Mouse (Mus musculus): ENCODE measurements around the gene Itsn1.

The Itsn1 gene

DNA sequence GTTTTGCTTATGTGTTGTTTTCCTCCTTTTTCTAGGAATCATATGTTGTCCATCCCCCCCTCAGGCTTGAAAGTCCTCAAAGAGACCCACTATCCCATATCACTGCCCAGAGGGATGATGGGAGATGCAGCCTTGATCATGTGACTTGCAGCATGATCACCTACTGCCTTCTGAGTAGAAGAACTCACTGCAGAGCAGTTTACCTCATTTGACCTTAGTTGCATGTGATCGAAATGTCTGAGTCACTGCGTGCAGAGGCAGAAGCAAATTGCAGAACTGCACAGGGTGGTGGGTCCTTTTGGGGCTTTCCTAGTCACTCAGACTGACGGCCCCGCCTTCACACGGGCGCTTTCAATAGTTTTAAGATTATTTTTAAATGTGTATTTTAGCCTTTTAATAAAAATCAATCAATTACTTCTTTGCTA is 141.1 kb downstream of the Itsn1 start:
- WGBS, result 76% methylated on average over 6 of the region's 6 CpGs

- 95% methylated on average over 6 of the region's 6 CpGs for WGBS
Observed at GRCm38 (mm10) chr16:91871188-91871587, 142.1 kb downstream of the Itsn1 start.

GRCm38 (mm10) chr16:91873695-91874094 is 144.6 kb downstream of the Itsn1 start:
- WGBS, result 71% methylated on average over 3 of the region's 3 CpGs

- 71% methylated on average over 4 of the region's 4 CpGs for WGBS
Observed at GRCm38 (mm10) chr16:91875567-91876344, 146.7 kb downstream of the Itsn1 start.

- 73% methylated on average over 4 of the region's 4 CpGs for WGBS
Observed at GRCm38 (mm10) chr16:91876457-91876856, 147.4 kb downstream of the Itsn1 start.

DNA sequence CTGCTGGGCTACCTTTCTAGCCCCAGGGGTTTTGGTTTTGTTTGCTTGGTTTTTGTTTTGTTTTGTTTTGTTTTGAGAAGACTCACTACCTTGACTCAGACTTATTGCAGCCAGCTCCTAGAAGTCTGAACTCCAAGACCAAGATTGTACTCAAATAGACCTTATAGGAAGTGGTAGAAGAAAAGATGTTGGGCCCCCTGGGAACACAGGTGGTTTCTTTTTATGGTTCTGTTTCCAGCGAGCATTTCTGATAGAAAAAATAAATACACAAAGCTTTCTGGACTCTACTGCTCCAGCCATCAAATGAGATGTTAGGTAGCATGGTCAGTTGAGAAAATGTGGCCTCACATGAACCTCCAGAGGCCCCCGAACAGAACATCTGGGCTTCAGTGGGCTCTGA is 150.0 kb downstream of the Itsn1 start:
- WGBS, result 83% methylated on average over 2 of the region's 2 CpGs

- WGBS, result 79% methylated on average over 11 of the region's 11 CpGs
Observed at GRCm38 (mm10) chr16:91880869-91881767, 152.0 kb downstream of the Itsn1 start.

DNA sequence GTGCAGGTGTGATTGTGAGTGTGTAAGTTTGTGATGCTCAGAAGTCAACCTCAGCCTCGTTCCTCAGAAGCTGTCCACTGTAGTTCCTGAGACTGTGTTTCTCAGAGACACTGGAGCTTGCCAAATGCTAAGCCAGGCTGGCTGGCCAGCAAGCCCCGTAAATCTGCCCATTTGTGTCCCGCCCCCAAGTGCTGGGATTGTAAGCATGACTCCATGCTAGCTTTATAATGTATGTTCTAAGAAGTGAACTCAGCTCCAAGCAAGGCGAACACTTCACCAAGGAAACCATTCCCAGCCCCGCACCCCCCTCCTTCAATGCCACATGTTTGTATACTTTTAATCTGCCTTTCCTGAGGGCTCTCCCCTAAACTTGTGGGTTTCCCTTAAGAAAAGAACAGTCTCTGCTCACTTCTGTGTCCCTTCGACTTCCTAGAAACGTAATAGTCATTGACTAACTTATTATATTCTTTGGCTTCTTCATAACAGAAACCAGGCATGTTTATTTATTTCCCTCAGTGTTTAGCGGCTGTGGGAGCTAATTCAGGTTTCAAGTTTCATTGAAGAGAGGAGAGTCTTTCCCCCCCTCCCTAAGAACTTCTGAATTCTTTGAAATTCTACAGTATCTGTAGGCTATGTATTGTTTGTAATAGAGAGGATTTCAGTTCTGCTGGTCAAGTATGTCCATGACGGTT is 153.2 kb downstream of the Itsn1 start:
- WGBS, result 54% methylated on average over 9 of the region's 9 CpGs

GRCm38 (mm10) chr16:91883636-91884035 is 154.6 kb downstream of the Itsn1 start:
- WGBS, result 78% methylated on average over 2 of the region's 2 CpGs

GRCm38 (mm10) chr16:91884196-91884595 is 155.1 kb downstream of the Itsn1 start:
- WGBS, result 77% methylated on average over 5 of the region's 5 CpGs

- 28% methylated on average over 19 of the region's 19 CpGs for WGBS
Observed at GRCm38 (mm10) chr16:91885389-91886122, 156.5 kb downstream of the Itsn1 start.

DNA sequence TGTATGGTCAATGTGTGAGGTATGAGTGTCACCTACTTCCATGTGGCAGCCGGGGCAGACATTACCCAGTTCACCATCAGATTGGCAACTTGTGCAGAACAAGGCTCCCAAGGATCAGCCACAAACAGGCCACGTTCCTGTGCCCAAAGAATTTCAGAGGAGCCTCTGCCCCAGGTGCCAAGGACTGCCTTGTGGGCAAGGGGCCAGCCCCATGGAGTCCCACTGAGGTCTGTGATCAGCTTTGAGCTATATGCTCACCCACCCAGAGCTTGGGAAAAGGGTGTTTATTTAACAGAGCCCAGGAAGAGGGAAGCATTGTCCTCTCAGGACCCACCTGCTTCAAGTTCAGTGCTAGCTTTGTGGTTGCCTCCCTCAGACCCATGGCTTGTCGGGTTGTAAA is 159.3 kb downstream of the Itsn1 start:
- 91% methylated on average over 3 of the region's 3 CpGs for WGBS

DNA sequence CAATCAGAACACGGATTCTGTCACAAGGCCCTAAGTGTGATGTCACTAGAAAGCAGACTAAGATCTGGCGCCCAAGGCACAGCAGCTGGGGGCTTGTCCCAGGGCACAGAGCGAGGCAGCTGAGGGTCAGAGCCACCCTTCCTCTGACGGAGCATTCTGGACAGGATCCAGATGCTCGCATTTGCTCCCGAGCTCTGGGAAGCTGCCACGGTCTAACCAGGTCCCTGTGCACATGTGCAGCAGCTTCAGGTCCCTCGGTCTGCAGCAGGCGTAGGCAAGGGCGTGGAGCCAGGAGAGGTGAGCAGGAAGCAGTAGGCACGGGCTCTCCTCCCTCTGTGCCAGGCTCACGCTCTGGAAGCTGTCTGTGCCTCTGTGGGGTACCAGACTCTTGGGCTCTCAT is 160.8 kb downstream of the Itsn1 start:
- 29% methylated on average over 12 of the region's 12 CpGs for WGBS

- 86% methylated on average over 11 of the region's 11 CpGs for WGBS
Observed at GRCm38 (mm10) chr16:91891218-91891617, 162.1 kb downstream of the Itsn1 start.

- 39% methylated on average over 6 of the region's 6 CpGs for WGBS
Observed at GRCm38 (mm10) chr16:91896426-91896830, 167.3 kb downstream of the Itsn1 start.

DNA sequence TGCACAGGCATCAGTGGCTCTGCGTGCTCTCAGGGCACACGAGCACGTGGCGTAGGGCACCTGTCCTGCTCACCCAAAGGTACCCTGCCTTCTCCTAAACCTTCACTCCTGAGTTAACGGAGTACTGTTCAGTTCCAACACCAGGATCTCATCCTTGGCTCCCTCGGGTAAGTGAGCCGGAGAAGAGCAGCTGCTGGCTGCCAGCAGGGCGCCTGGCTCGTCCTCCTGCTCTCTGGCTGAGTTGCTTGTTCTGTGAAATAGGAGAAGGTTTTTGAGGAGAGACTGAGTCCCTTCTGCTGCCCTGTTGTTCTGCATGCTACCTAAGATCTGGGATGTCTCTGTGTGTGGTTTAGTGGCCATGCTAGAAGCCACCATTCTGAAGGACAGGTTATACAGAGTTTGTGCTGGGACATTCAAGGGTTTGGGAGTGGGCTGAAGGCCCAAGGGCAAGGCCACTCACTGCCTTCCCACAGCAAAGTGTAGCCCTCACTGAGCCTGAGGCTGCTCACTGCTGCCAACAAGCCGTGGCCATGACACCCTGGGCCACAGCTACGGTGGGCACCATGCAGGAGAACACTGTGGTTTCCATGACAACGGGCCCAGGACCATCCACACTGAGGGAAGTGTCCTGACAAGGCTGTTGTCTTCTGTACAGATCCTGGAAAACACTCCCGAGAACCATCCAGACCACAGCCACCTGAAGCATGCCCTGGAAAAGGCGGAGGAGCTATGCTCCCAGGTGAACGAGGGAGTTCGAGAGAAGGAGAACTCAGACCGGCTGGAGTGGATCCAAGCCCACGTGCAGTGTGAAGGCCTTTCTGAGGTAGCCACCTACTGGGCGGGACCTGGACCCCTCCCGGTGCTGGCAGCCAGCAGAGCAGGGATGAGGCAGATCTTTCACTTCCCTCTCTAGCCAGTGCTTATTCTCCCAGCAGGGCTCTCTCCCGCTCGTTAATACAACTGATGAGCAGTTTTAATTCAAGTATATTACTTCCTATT is 170.1 kb downstream of the Itsn1 start:
- 47% methylated on average over 22 of the region's 22 CpGs for WGBS

GRCm38 (mm10) chr16:91900274-91900673 is 171.2 kb downstream of the Itsn1 start:
- WGBS, result 81% methylated on average over 11 of the region's 11 CpGs

GRCm38 (mm10) chr16:91903801-91904506 is 174.9 kb downstream of the Itsn1 start:
- WGBS, result 75% methylated on average over 13 of the region's 13 CpGs

DNA sequence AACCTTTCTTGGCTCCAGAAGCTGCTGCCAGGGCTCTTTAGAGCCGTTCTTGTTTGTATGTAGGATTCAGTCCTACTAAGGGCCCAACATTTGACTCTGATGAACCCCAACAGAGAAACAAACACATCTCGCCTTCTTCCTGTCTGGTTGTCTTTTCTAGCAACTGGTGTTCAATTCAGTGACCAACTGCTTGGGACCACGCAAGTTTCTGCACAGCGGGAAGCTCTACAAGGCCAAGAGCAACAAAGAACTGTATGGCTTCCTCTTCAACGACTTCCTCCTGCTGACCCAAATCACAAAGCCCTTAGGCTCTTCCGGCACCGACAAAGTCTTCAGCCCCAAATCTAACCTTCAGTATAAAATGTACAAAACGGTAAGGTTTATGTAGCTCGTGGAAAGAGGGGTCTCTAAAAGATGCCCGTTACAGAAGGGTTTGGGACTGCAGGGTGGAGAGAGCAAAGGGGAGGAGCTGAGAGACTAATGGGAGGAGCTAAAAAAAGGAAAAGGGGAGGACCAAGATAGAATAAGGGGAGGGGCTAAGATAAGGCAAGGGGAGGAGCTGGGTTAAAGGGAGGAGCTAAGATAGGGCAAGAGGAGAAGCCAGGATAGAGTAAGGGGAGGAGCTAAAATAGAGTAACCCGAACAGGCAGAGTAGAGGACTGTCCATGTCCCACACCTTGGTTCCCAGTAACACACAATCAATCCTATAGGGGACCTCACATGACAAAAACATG is 176.2 kb downstream of the Itsn1 start:
- WGBS, result 68% methylated on average over 11 of the region's 11 CpGs

Measured in cerebral cortex, adult 2 months (tissue).